Mouse (Mus musculus): ENCODE results near the gene Mmd. TPM values are rescaled to one million over a fixed set of nuclear protein-coding genes. Genes with fewer than 3 reads are reported as not detected.

Gene Mmd
- polyA plus RNA-seq, 1 experiment from 2014 or later = 46.3 TPM

DNA sequence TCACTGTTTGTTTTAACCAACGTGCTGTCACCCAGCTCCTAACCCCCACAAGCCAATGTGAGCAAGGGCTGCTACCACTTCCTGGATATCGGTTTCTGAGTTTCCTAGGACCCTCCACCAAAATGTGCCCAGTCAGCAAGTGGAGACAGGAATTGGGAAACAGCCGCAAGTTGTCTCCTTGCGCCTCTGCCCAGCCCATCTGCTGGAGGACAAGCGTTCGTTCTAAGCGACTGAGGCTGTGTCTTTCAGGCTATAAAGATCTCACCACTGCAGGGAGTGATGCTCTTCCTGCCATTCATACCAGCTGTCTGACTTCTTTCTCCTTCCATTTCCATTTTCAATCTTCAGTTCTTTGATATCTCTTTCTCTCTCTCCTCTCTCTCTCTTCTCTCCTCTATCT, 71.7 kb downstream of the Mmd start:
- no peaks in the 10 kb centered on the region for H3K9me3 ChIP-seq (replicated peaks; ENCODE audit: control insufficient read depth, low read length)

DNA sequence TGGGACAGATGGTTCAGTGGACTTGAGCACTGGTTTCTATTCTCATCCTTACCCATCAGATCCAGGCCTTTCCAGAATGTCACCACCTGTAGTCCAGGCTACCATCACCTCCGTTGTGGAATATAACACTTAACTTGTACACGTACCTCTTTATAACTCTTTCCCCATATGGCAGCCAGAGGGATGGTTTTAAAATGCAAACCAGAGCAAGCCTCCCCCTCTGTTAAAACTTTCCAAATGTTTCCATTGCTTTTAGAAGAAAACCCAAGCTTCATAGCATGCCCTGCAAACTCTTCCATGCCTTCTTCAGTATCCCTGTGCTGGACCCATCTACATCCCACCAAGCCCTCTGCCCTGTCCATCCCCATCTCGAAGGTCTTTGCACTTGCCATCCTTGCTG, 75.3 kb downstream of the Mmd start:
- 91% methylated on average over 3 of the region's 3 CpGs for WGBS
- ATAC-seq (replicated peaks; ENCODE audit: insufficient number of reproducible peaks, low FRiP score, low TSS enrichment, low read depth) (no peak), DNase-seq (ENCODE audit: low spot score) (no peak)
- Histone ChIP-seq H3K4me3 (ENCODE audit: low read depth, low read length) (no peak overlapping the region), H3K27ac (replicated peaks; ENCODE audit: low read depth, low read length) (no peak overlapping the region), H3K4me1 (ENCODE audit: control insufficient read depth, insufficient read depth, low read length) (no peaks in the 10 kb centered on the region), H3K27me3 (ENCODE audit: control insufficient read depth, insufficient read depth, low read length) (no peaks in the 10 kb centered on the region), H3K9me3 (replicated peaks; ENCODE audit: control insufficient read depth, low read length) (no peaks in the 10 kb centered on the region), H3K4me2 (ENCODE audit: low read depth, low read length) (no peak overlapping the region), H3K36me3 (replicated peaks; ENCODE audit: control insufficient read depth, insufficient read depth, low read depth, low read length) (no peaks in the 10 kb centered on the region), H3K9ac (replicated peaks; ENCODE audit: low read length) (no peak overlapping the region)

More for the DNA sequence above, 71.7 kb downstream of the Mmd start:
- no peak overlapping the region for H3K4me3 ChIP-seq (ENCODE audit: low read depth, low read length)
- H3K4me1 ChIP-seq (ENCODE audit: control insufficient read depth, insufficient read depth, low read length) = no peaks in the 10 kb centered on the region
- no peaks in the 10 kb centered on the region for H3K27me3 ChIP-seq (ENCODE audit: control insufficient read depth, insufficient read depth, low read length)
- no peak overlapping the region for H3K27ac ChIP-seq (replicated peaks; ENCODE audit: low read depth, low read length)
- no peak for DNase-seq (ENCODE audit: low spot score)
- 71% methylated on average over 7 of the region's 7 CpGs for WGBS
- ATAC-seq (replicated peaks; ENCODE audit: insufficient number of reproducible peaks, low FRiP score, low TSS enrichment, low read depth) = no peak
- no peak overlapping the region for H3K9ac ChIP-seq (replicated peaks; ENCODE audit: low read length)
- H3K4me2 ChIP-seq (ENCODE audit: low read depth, low read length) = no peak overlapping the region
- H3K36me3 ChIP-seq (replicated peaks; ENCODE audit: control insufficient read depth, insufficient read depth, low read depth, low read length) = no peaks in the 10 kb centered on the region

DNA sequence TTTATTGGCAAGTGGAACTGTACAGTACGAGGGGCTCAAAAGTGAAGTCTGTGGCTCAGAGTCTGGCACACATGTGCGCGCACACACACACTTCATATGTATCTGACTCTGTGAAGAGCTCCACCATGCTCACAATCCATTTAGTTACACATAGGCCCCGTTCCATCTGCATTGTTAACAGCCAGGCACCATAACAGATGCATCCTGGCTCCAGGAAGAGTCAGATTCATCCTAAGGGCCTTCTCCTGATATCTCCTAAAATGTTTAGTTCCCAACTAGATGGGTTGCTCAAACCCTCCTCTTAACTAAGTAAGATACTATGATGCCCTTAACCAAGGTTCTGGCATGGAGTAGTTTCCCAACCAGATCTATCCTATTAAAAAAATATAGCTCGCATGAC, 76.9 kb downstream of the Mmd start:
- ATAC-seq (replicated peaks; ENCODE audit: insufficient number of reproducible peaks, low FRiP score, low TSS enrichment, low read depth) (no peak), DNase-seq (ENCODE audit: low spot score) (no peak)
- Histone ChIP-seq H3K27ac (replicated peaks; ENCODE audit: low read depth, low read length) (no peak overlapping the region), H3K4me1 (ENCODE audit: control insufficient read depth, insufficient read depth, low read length) (no peaks in the 10 kb centered on the region), H3K4me3 (ENCODE audit: low read depth, low read length) (no peak overlapping the region), H3K4me2 (ENCODE audit: low read depth, low read length) (no peak overlapping the region), H3K9me3 (replicated peaks; ENCODE audit: control insufficient read depth, low read length) (no peaks in the 10 kb centered on the region), H3K27me3 (ENCODE audit: control insufficient read depth, insufficient read depth, low read length) (no peaks in the 10 kb centered on the region), H3K36me3 (replicated peaks; ENCODE audit: control insufficient read depth, insufficient read depth, low read depth, low read length) (no peaks in the 10 kb centered on the region), H3K9ac (replicated peaks; ENCODE audit: low read length) (no peak overlapping the region)
- WGBS = 92% methylated on average over 5 of the region's 5 CpGs

DNA sequence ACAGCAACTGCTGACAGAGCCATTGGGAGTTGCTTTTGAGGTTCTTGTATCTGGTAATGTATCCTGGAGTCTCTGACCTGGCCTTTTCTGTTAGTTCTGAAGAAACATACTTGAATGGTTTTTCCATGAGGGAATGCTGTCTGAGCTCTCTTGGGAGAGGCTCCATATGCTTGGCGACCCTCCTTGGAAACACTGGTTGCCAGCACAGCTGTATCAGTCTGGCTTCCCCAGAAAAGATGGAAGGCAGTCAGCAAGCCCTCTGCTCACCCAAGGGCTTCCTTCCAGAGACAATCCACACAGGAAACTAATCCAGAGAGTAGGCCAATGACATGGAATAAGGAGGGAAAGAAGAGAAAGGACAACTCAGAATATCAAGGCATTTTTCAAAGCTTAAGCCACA, 77.6 kb downstream of the Mmd start:
- Histone ChIP-seq H3K27me3 (ENCODE audit: control insufficient read depth, insufficient read depth, low read length) (no peaks in the 10 kb centered on the region), H3K36me3 (replicated peaks; ENCODE audit: control insufficient read depth, insufficient read depth, low read depth, low read length) (no peaks in the 10 kb centered on the region), H3K4me1 (ENCODE audit: control insufficient read depth, insufficient read depth, low read length) (no peaks in the 10 kb centered on the region), H3K4me3 (ENCODE audit: low read depth, low read length) (no peak overlapping the region), H3K9ac (replicated peaks; ENCODE audit: low read length) (no peak overlapping the region), H3K27ac (replicated peaks; ENCODE audit: low read depth, low read length) (no peak overlapping the region), H3K4me2 (ENCODE audit: low read depth, low read length) (no peak overlapping the region), H3K9me3 (replicated peaks; ENCODE audit: control insufficient read depth, low read length) (no peaks in the 10 kb centered on the region)
- no peak for ATAC-seq (replicated peaks; ENCODE audit: insufficient number of reproducible peaks, low FRiP score, low TSS enrichment, low read depth)
- WGBS = 59% methylated on average over 1 of the region's 1 CpGs
- no peak for DNase-seq (ENCODE audit: low spot score)

Other genes with a start within 250 kb of the Mmd start
- gene Pctp, start 246.6 kb upstream of the Mmd start, polyA plus RNA-seq (2014; fragmentation: Nextera tagmentation; extraction: Ambion mirVana) = 6.2 and 7.7 TPM in 2 replicates
- 16.7 and 17.7 TPM in 2 replicates for gene Tmem100, start 219.1 kb upstream of the Mmd start, polyA plus RNA-seq (2014; fragmentation: Nextera tagmentation; extraction: Ambion mirVana)
- gene Gm45716, start 61.8 kb upstream of the Mmd start, polyA plus RNA-seq (2014; fragmentation: Nextera tagmentation; extraction: Ambion mirVana) = 16.9 and 17.1 TPM in 2 replicates
- gene Hlf, start 141.4 kb downstream of the Mmd start, polyA plus RNA-seq (2014; fragmentation: Nextera tagmentation; extraction: Ambion mirVana) = 1.1 and 1.6 TPM in 2 replicates